Mouse (Mus musculus) cerebellum, postnatal 4 days (tissue): ENCODE measurements at regions not wholly inside any gene's neighbourhood (a gene's known extent, or its start where the extent isn't known, plus 50 kb on each side); places are given as distances from the start of the nearest gene placed in this dataset.
"Not testable (repeated sequence)": the region's sequence is repeated elsewhere in the genome, so short reads cannot be mapped to it uniquely, and the experiment has no call there.

Source experiments
- DNase-seq, 2 experiments: peaks; one replicate each; pipeline ENCODE4 v3.0.0; 2022; ENCODE audit warnings: low spot score in 2 of 2, mixed read lengths in 1 of 2

DNA sequence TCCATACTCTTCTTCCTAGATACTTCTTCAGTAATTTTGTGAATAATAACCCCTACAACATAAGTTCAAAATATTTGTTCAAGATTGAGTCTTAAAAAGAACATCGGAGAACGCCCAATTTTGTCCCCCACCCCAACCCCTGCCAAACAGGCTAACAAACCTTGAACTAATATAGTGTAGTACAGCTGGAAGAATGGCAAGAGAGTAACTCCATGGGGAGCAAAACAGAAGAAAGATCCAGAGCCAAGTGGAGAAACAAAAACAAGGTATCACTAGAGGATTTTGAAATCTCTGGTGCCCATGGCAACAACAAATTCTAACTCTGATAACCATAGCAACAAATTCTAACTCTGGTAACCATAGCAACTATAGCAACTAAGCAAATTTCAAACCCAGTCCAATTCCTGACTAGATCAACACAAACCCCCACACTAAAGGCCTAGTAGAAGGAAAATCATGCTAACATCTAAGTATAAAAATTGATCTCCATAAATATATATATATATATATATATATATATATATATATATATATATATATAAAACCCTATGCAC lies 74.2 kb upstream of the Magee2 start:
- DNase-seq: no peak

DNA sequence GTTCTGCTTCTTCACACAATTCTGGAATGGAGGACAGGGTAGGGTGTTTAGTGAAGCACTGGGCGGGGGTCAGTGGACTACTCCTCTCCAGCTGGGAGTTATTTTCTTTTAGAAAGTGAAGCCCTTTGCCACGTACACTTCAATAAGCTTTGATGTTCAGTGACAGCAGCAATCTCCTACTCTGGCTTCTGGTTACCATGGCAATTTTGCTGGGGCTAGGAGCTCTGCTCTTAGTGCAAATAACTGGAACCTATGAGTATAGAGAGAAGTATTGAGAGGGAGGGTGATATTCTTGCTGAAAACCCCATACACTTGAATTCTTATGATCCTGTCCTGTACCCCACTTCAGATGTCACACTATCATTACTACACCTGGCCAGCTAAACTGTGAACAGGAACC lies 94.5 kb upstream of the Magee2 start:
- DNase-seq: no peak

DNA sequence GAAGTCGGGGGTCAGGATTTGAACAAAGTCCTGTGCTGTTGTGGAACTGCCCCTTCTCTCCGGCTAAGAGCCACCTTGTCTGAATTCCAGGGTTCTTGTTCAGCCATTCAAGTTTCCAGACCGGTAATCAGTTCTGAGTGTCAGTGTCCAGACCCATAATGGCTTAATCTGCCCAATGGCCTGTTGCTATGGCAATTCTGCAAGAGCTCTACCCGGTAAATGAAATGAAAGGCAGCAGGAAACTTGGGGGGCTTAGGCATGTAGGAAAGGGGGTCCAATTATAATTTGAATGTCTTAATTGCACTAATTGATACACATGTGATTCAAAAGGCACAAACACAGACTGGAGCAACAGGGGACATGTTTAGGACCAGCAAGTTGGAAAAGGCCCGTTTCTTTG lies 95.7 kb upstream of the Magee2 start:
- DNase-seq: not testable (repeated sequence)

DNA sequence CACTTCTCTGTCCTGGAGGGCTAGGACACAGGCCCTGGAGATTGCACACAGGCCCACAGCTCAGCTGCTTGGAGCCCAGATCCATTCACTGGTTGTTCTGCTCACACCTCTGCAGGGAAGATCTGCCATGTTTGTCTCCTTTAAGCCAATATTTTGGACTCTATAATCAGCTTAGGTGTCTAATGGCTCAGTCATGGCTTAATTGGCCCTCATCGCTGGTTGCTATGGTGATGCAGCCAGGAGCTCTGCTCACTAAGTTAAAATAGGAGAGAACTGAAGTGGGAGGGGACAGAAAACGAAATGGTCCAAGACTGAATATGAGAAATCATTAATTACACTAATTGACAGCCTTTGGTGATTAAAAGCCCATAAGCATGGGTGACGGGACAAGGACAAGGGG lies 96.3 kb upstream of the Magee2 start:
- DNase-seq: not testable (repeated sequence)

DNA sequence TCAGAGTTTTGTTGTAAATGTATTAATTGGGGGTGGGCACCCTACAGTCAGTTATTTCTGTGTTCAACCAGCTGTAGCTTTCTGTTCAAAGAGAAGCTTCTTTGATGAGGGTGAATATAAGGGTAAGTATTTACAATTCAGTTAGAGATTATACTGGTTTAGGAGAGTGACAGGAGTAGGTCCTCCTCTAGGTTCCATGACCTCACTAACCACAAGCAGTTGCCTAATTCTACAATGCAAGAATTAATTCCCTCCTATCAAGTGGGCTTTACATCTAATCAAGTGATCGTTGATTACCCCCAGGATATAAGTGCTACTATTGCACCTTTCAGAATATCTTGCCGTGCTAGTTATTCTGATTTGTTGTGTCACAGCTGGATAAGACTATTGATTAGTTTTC lies 101.1 kb upstream of the Pbdc1 start:
- DNase-seq: no peak

DNA sequence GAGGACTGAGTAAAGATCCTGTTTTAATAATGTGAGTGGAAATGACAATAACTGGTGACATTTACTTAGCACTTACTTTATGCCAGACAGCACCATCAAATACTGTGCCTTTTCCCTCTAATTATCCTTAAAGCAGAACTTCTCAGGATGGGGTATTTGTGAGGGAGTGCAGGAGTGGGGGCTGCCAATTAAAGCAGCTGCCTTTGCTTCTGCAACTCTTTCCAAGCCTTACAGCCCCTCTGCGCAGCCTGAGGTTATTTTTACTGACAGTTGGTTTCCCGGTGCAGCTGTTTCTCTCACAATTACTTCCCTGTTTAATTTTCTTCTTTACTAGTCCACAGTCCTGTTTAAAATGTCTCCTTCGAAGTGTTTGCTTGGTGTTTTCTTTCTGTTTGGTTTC lies 76.3 kb upstream of the Pbdc1 start:
- no peak for DNase-seq

DNA sequence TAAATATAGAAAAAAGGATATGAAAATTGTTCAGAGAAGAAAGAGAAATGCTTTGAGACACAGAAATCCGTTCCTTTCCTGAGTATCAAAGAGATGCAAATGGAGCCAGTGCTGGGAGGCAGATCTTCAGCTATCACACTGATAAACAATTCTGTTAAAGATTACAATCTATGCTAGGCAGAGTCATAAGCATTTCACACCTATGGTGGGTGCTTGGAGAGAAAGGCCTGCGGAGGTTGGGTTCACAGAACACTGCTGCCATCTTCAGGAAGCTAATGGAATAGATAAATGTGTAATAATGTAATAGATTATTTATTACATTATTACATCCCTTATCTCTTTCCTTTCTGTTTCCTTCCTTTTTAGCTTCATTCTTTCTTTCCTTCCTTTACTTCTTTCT lies 73.1 kb upstream of the Pbdc1 start:
- DNase-seq: peak in 1 of 2 experiments; percentile 10
